Mouse (Mus musculus) liver, embryonic 11.5 days (tissue): Measurements from ENCODE around the gene Dnmt3a. TPM values are rescaled to one million over a fixed set of nuclear protein-coding genes. Genes with fewer than 3 reads are reported as not detected.

ENCODE experiments used
- ATAC-seq: fragments of 200-750 bp; cut with Nextera tagmentation; replicated peaks from 2 replicates; pipeline ENCODE4 v1.8.0; 2017; ENCODE audit warnings: moderate number of reproducible peaks, mild to moderate bottlenecking, moderate TSS enrichment, moderate library complexity; ENCODE audit not compliant: low FRiP score
- DNase-seq: peaks from one replicate; pipeline ENCODE4 v3.0.0-alpha.2; 2017; ENCODE audit warnings: low spot score
- H3K27ac ChIP-seq: fragments of 300-500 bp; sonication (generic); 2 replicates; pipeline ENCODE4 v1.5.1; 2014; ENCODE audit warnings: mild to moderate bottlenecking, low read depth, low read length, control low read depth
- H3K27me3 ChIP-seq: fragments of 300-500 bp; sonication (generic); replicated peaks from 2 replicates; pipeline ENCODE4 v1.6.1; 2014; ENCODE audit warnings: low read length, mixed read lengths; ENCODE audit not compliant: control insufficient read depth, insufficient read depth
- H3K36me3 ChIP-seq: fragments of 300-500 bp; sonication (generic); 2 replicates; pipeline ENCODE4 v1.6.1; 2014; ENCODE audit warnings: mild to moderate bottlenecking, low read length, moderate library complexity, mixed read lengths; ENCODE audit not compliant: control insufficient read depth, insufficient read depth
- H3K4me1 ChIP-seq: fragments of 300-500 bp; sonication (generic); replicated peaks from 2 replicates; pipeline ENCODE4 v1.6.1; 2014; ENCODE audit warnings: low read length, mixed read lengths; ENCODE audit not compliant: control insufficient read depth, insufficient read depth
- H3K4me2 ChIP-seq: fragments of 300-500 bp; sonication (generic); 2 replicates; pipeline ENCODE4 v1.6.1; 2014; ENCODE audit warnings: mild to moderate bottlenecking, control low read depth, moderate library complexity
- H3K4me3 ChIP-seq: fragments of 300-500 bp; sonication (generic); 2 replicates; pipeline ENCODE4 v1.5.1; 2014; ENCODE audit warnings: low read depth, low read length, control low read depth
- H3K9ac ChIP-seq: fragments of 300-500 bp; sonication (generic); 2 replicates; pipeline ENCODE4 v1.6.1; 2014; ENCODE audit warnings: low read depth, low read length, control low read depth
- H3K9me3 ChIP-seq: fragments of 300-500 bp; sonication (generic); 2 replicates; pipeline ENCODE4 v1.6.1; 2016; ENCODE audit warnings: low read length, inconsistent platforms, mixed read lengths; ENCODE audit not compliant: control insufficient read depth
- WGBS: fragments of 180-500 bp; shearing (Covaris S2); extraction: QIAGEN DNeasy Blood & Tissue Kit; methylation state at CpG from one replicate; pipeline ENCODE4 v1.1.7; 2014; 5-methylcytosine and 5-hydroxymethylcytosine counted together
- polyA plus RNA-seq: library from polyadenylated mRNA; unstranded; fragments of >200 nt; fragmentation: Nextera tagmentation; extraction: Ambion mirVana; gene quantifications from 2 replicates; pipeline ENCODE4 v1.2.1, GENCODE M21; 2014

The Dnmt3a gene
- polyA plus RNA-seq, 1 experiment from 2014 or later, result 73.3 TPM

DNA sequence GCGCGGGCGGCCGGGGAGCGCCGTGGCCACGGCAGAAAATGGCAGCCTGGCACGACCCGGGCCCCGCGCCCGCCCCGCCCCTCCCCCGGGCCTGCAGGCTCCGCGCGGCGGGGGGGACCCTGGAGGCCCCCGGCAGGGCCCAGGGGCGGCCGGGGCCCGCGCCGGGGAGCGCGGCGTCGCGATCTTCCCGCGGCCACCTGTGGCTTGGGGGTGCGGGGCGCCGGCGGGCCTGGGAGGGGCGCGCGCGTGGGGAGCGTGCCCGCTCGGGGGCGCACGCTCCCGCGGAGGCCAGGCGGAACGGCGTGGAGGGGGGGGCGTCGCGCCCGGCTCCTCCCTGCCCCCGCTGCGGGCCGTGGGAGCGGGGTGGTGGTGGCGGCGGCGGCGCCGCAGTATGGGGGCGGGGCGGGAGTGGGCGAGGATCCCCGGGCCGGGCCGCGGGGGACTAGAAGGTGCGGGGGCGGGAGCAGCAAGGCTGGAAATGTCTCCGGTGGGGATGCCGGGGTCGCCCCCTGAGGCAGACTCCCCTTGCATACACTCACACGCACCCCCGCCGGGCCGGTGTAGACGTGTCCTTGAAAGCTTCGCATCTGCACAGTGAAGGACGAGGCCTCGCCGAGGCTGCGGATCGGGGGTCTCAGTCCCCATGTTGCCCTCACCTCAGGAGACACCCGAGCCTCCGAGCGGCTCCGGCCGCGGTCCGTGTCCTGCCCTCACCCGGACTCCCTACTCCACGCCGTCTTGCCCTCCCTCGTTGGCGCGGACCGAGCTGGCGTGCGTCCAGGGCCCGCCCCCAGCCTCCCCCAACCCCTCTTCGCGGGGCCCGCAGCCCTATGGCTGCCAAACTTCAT is 2.0 kb downstream of the Dnmt3a start:
- Histone ChIP-seq H3K9ac (peak overlapping the region; percentile 80), H3K4me3 (peak overlapping the region; percentile 88), H3K36me3 (no peaks in the 10 kb centered on the region), H3K27me3 (peaks cover 30% of the 10 kb centered on the region), H3K4me1 (peaks cover 26% of the 10 kb centered on the region), H3K9me3 (no peaks in the 10 kb centered on the region), H3K4me2 (peak overlapping the region; percentile 90), H3K27ac (peak overlapping the region; percentile 88)
- 1% methylated on average over 68 of the region's 105 CpGs for WGBS
- DNase-seq (peak; percentile 73), ATAC-seq (peak; percentile 26)

GRCm38 (mm10) chr12:3808396-3808981 is 2.7 kb downstream of the Dnmt3a start:
- DNase-seq, result peak; percentile 58
- H3K36me3 ChIP-seq, result no peaks in the 10 kb centered on the region
- WGBS, result 14% methylated on average over 10 of the region's 10 CpGs
- ATAC-seq, result 0 out of 2 replicates have a peak, but pooled peaks have one; percentile 5
- peaks cover 26% of the 10 kb centered on the region for H3K4me1 ChIP-seq
- peak overlapping the region; percentile 80; the same call in 1 of the 2 replicates for H3K9ac ChIP-seq
- peak overlapping the region; percentile 88 for H3K4me3 ChIP-seq
- H3K27me3 ChIP-seq, result peaks cover 24% of the 10 kb centered on the region
- peak overlapping the region; percentile 90 for H3K4me2 ChIP-seq
- no peaks in the 10 kb centered on the region for H3K9me3 ChIP-seq
- peak overlapping the region; percentile 88; the same call in 1 of the 2 replicates for H3K27ac ChIP-seq

GRCm38 (mm10) chr12:3809520-3810180 is 3.8 kb downstream of the Dnmt3a start:
- Histone ChIP-seq H3K27ac (no peak overlapping the region), H3K9ac (no peak overlapping the region), H3K27me3 (peaks cover 18% of the 10 kb centered on the region), H3K36me3 (no peaks in the 10 kb centered on the region), H3K4me1 (peaks cover 26% of the 10 kb centered on the region), H3K4me3 (no peak overlapping the region), H3K9me3 (no peaks in the 10 kb centered on the region), H3K4me2 (no peak overlapping the region; the same call in 1 of the 2 replicates)
- 62% methylated on average over 7 of the region's 7 CpGs for WGBS
- DNase-seq (no peak), ATAC-seq (no peak)

GRCm38 (mm10) chr12:3810455-3810854 is 4.6 kb downstream of the Dnmt3a start:
- ATAC-seq, result no peak
- no peak overlapping the region for H3K27ac ChIP-seq
- WGBS, result 48% methylated on average over 4 of the region's 4 CpGs
- H3K4me1 ChIP-seq, result peaks cover 26% of the 10 kb centered on the region
- no peak overlapping the region for H3K4me3 ChIP-seq
- no peaks in the 10 kb centered on the region for H3K9me3 ChIP-seq
- H3K27me3 ChIP-seq, result peaks cover 14% of the 10 kb centered on the region
- H3K9ac ChIP-seq, result no peak overlapping the region
- H3K36me3 ChIP-seq, result no peaks in the 10 kb centered on the region
- DNase-seq, result no peak
- H3K4me2 ChIP-seq, result no peak overlapping the region; the same call in 1 of the 2 replicates

- Histone ChIP-seq H3K27ac (no peak overlapping the region), H3K27me3 (peaks cover 8% of the 10 kb centered on the region; the same call in 1 of the 2 replicates), H3K9me3 (no peaks in the 10 kb centered on the region), H3K4me2 (no peak overlapping the region), H3K4me1 (peaks cover 21% of the 10 kb centered on the region), H3K9ac (no peak overlapping the region), H3K36me3 (no peaks in the 10 kb centered on the region), H3K4me3 (no peak overlapping the region)
- 49% methylated on average over 5 of the region's 5 CpGs for WGBS
- ATAC-seq (no peak), DNase-seq (no peak)
Measured at GRCm38 (mm10) chr12:3811596-3811995, 5.8 kb downstream of the Dnmt3a start.

DNA sequence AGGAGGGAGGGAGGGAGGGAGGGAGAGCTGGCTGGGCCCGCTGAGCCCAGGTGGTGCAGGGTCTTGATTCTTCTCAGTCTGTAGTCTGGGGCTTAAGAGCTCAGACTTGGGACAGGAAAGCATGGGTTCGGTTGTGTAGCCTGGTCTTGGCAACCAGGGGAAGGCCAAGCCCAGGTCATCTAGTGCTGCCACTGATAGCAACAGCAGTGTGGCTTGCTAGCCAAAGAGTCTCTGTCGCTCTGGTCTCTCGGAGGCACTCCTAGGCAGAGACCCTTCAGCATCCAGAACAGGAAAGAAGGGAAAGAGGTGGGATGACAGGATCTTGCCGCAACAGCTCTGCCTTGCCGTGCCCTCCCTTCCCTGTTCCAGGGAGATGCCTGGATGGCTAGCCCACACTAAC is 6.4 kb downstream of the Dnmt3a start:
- Histone ChIP-seq H3K36me3 (no peaks in the 10 kb centered on the region), H3K9me3 (no peaks in the 10 kb centered on the region), H3K9ac (no peak overlapping the region), H3K4me3 (no peak overlapping the region), H3K27ac (no peak overlapping the region), H3K4me1 (peaks cover 21% of the 10 kb centered on the region), H3K27me3 (peaks cover 8% of the 10 kb centered on the region; the same call in 1 of the 2 replicates), H3K4me2 (no peak overlapping the region)
- WGBS, result 40% methylated on average over 6 of the region's 6 CpGs
- DNase-seq, result no peak
- ATAC-seq, result no peak

GRCm38 (mm10) chr12:3813138-3813537 is 7.3 kb downstream of the Dnmt3a start:
- H3K36me3 ChIP-seq, result no peaks in the 10 kb centered on the region
- H3K4me1 ChIP-seq, result peaks cover 20% of the 10 kb centered on the region
- no peaks in the 10 kb centered on the region for H3K9me3 ChIP-seq
- no peak overlapping the region for H3K4me2 ChIP-seq
- H3K27ac ChIP-seq, result no peak overlapping the region
- 87% methylated on average over 8 of the region's 8 CpGs for WGBS
- no peak overlapping the region for H3K9ac ChIP-seq
- 0 out of 2 replicates have a peak, but pooled peaks cover under 1% of the 10 kb centered on the region for H3K27me3 ChIP-seq
- no peak for ATAC-seq
- H3K4me3 ChIP-seq, result no peak overlapping the region
- no peak for DNase-seq

- H3K4me1 ChIP-seq, result peaks cover 9% of the 10 kb centered on the region
- no peak overlapping the region for H3K4me2 ChIP-seq
- no peaks in the 10 kb centered on the region for H3K9me3 ChIP-seq
- no peak overlapping the region for H3K27ac ChIP-seq
- H3K9ac ChIP-seq, result no peak overlapping the region
- H3K36me3 ChIP-seq, result no peaks in the 10 kb centered on the region
- H3K4me3 ChIP-seq, result no peak overlapping the region
- 67% methylated on average over 6 of the region's 6 CpGs for WGBS
- DNase-seq, result no peak
- no peak for ATAC-seq
- no peaks in the 10 kb centered on the region for H3K27me3 ChIP-seq
Measured at GRCm38 (mm10) chr12:3815386-3815785, 9.6 kb downstream of the Dnmt3a start.
